Mouse (Mus musculus): ENCODE results near the gene Fan1. TPM values are rescaled to one million over a fixed set of nuclear protein-coding genes. Genes with fewer than 3 reads are reported as not detected.

Gene Fan1
- polyA plus RNA-seq, 1 experiment, result 1.6 TPM

- no peaks in the 10 kb centered on the region for H3K27me3 ChIP-seq (ENCODE audit: control insufficient read depth, insufficient read depth, low read length)
- H3K27ac ChIP-seq (ENCODE audit: control insufficient read depth, insufficient read depth, low read depth, low read length), result peak overlapping the region; percentile 91
- TF ChIP-seq CTCF (IDR thresholded peaks at IDR 0.05; ENCODE audit: control insufficient read depth, insufficient read depth, insufficient replicate concordance, low read depth, low read length), result no peak
- TF ChIP-seq POLR2A (IDR thresholded peaks at IDR 0.05; ENCODE audit: control insufficient read depth, low read depth, low read length), result no peak
- peaks cover 2% of the 10 kb centered on the region for H3K4me1 ChIP-seq (ENCODE audit: control insufficient read depth, insufficient read depth, low read length)
- H3K36me3 ChIP-seq (ENCODE audit: control insufficient read depth, insufficient read depth, low read length), result peaks cover 1% of the 10 kb centered on the region; the same call in 1 of the 2 replicates
- H3K4me3 ChIP-seq (ENCODE audit: control insufficient read depth, low read depth, low read length), result peak overlapping the region; percentile 97
Measured at GRCm38 (mm10) chr7:64373147-64373829, 607 bp downstream of the Fan1 start.

- H3K36me3 ChIP-seq (ENCODE audit: control insufficient read depth, insufficient read depth, low read length), result no peaks in the 10 kb centered on the region
- no peak overlapping the region for H3K27ac ChIP-seq (ENCODE audit: control insufficient read depth, insufficient read depth, low read depth, low read length)
- H3K27me3 ChIP-seq (ENCODE audit: control insufficient read depth, insufficient read depth, low read length), result no peaks in the 10 kb centered on the region
- TF ChIP-seq POLR2A (IDR thresholded peaks at IDR 0.05; ENCODE audit: control insufficient read depth, low read depth, low read length) (no peak), CTCF (IDR thresholded peaks at IDR 0.05; ENCODE audit: control insufficient read depth, insufficient read depth, insufficient replicate concordance, low read depth, low read length) (no peak)
- H3K4me3 ChIP-seq (ENCODE audit: control insufficient read depth, low read depth, low read length), result 0 out of 2 replicates have a peak overlapping the region, but pooled peaks have one; percentile 16
- peaks cover 2% of the 10 kb centered on the region for H3K4me1 ChIP-seq (ENCODE audit: control insufficient read depth, insufficient read depth, low read length)
Measured at GRCm38 (mm10) chr7:64371940-64372878, 1.7 kb downstream of the Fan1 start.

- Histone ChIP-seq H3K27me3 (ENCODE audit: control insufficient read depth, insufficient read depth, low read length) (no peaks in the 10 kb centered on the region), H3K27ac (ENCODE audit: control insufficient read depth, insufficient read depth, low read depth, low read length) (no peak overlapping the region), H3K36me3 (ENCODE audit: control insufficient read depth, insufficient read depth, low read length) (no peaks in the 10 kb centered on the region), H3K4me3 (ENCODE audit: control insufficient read depth, low read depth, low read length) (no peak overlapping the region), H3K4me1 (ENCODE audit: control insufficient read depth, insufficient read depth, low read length) (peaks cover 2% of the 10 kb centered on the region)
- TF ChIP-seq POLR2A (IDR thresholded peaks at IDR 0.05; ENCODE audit: control insufficient read depth, low read depth, low read length), result no peak
- TF ChIP-seq CTCF (IDR thresholded peaks at IDR 0.05; ENCODE audit: control insufficient read depth, insufficient read depth, insufficient replicate concordance, low read depth, low read length), result no peak
Measured at GRCm38 (mm10) chr7:64369841-64370240, 4.1 kb downstream of the Fan1 start.

- TF ChIP-seq CTCF (IDR thresholded peaks at IDR 0.05; ENCODE audit: control insufficient read depth, insufficient read depth, insufficient replicate concordance, low read depth, low read length) (no peak), POLR2A (IDR thresholded peaks at IDR 0.05; ENCODE audit: control insufficient read depth, low read depth, low read length) (no peak)
- H3K4me1 ChIP-seq (ENCODE audit: control insufficient read depth, insufficient read depth, low read length), result no peaks in the 10 kb centered on the region
- no peak overlapping the region for H3K4me3 ChIP-seq (ENCODE audit: control insufficient read depth, low read depth, low read length)
- no peak overlapping the region for H3K27ac ChIP-seq (ENCODE audit: control insufficient read depth, insufficient read depth, low read depth, low read length)
- H3K27me3 ChIP-seq (ENCODE audit: control insufficient read depth, insufficient read depth, low read length), result no peaks in the 10 kb centered on the region
- no peaks in the 10 kb centered on the region for H3K36me3 ChIP-seq (ENCODE audit: control insufficient read depth, insufficient read depth, low read length)
Measured at GRCm38 (mm10) chr7:64365863-64366262, 8.0 kb downstream of the Fan1 start.

GRCm38 (mm10) chr7:64360586-64360945 lies 13.3 kb downstream of the Fan1 start:
- no peak for TF ChIP-seq POLR2A (IDR thresholded peaks at IDR 0.05; ENCODE audit: control insufficient read depth, low read depth, low read length)
- no peak for TF ChIP-seq CTCF (IDR thresholded peaks at IDR 0.05; ENCODE audit: control insufficient read depth, insufficient read depth, insufficient replicate concordance, low read depth, low read length)
- Histone ChIP-seq H3K27me3 (ENCODE audit: control insufficient read depth, insufficient read depth, low read length) (no peaks in the 10 kb centered on the region), H3K27ac (ENCODE audit: control insufficient read depth, insufficient read depth, low read depth, low read length) (no peak overlapping the region), H3K4me3 (ENCODE audit: control insufficient read depth, low read depth, low read length) (no peak overlapping the region), H3K4me1 (ENCODE audit: control insufficient read depth, insufficient read depth, low read length) (no peaks in the 10 kb centered on the region; the same call in 1 of the 2 replicates), H3K36me3 (ENCODE audit: control insufficient read depth, insufficient read depth, low read length) (no peaks in the 10 kb centered on the region)

GRCm38 (mm10) chr7:64359943-64360585 lies 13.8 kb downstream of the Fan1 start:
- TF ChIP-seq CTCF (IDR thresholded peaks at IDR 0.05; ENCODE audit: control insufficient read depth, insufficient read depth, insufficient replicate concordance, low read depth, low read length) (no peak), POLR2A (IDR thresholded peaks at IDR 0.05; ENCODE audit: control insufficient read depth, low read depth, low read length) (no peak)
- no peak overlapping the region for H3K27ac ChIP-seq (ENCODE audit: control insufficient read depth, insufficient read depth, low read depth, low read length)
- no peaks in the 10 kb centered on the region for H3K27me3 ChIP-seq (ENCODE audit: control insufficient read depth, insufficient read depth, low read length)
- no peaks in the 10 kb centered on the region; the same call in 1 of the 2 replicates for H3K4me1 ChIP-seq (ENCODE audit: control insufficient read depth, insufficient read depth, low read length)
- no peak overlapping the region for H3K4me3 ChIP-seq (ENCODE audit: control insufficient read depth, low read depth, low read length)
- no peaks in the 10 kb centered on the region for H3K36me3 ChIP-seq (ENCODE audit: control insufficient read depth, insufficient read depth, low read length)

GRCm38 (mm10) chr7:64358666-64359065 lies 15.2 kb downstream of the Fan1 start:
- Histone ChIP-seq H3K27me3 (ENCODE audit: control insufficient read depth, insufficient read depth, low read length) (no peaks in the 10 kb centered on the region), H3K36me3 (ENCODE audit: control insufficient read depth, insufficient read depth, low read length) (no peaks in the 10 kb centered on the region), H3K4me1 (ENCODE audit: control insufficient read depth, insufficient read depth, low read length) (no peaks in the 10 kb centered on the region; the same call in 1 of the 2 replicates), H3K27ac (ENCODE audit: control insufficient read depth, insufficient read depth, low read depth, low read length) (no peak overlapping the region; the same call in 1 of the 2 replicates), H3K4me3 (ENCODE audit: control insufficient read depth, low read depth, low read length) (no peak overlapping the region)
- no peak for TF ChIP-seq CTCF (IDR thresholded peaks at IDR 0.05; ENCODE audit: control insufficient read depth, insufficient read depth, insufficient replicate concordance, low read depth, low read length)
- TF ChIP-seq POLR2A (IDR thresholded peaks at IDR 0.05; ENCODE audit: control insufficient read depth, low read depth, low read length), result no peak
